Mouse (Mus musculus) layer of hippocampus, adult 11-12 months (tissue): ENCODE results near the gene Tpm1.
A peak's percentile ranks its signal among the peaks of the same experiment; 100 is the strongest.

Experiments
- DNase-seq: peaks from one replicate; pipeline ENCODE4 v3.0.0; 2022; ENCODE audit warnings: low spot score

Gene Tpm1

GRCm38 (mm10) chr9:67026890-67027289 is 22.3 kb downstream of the Tpm1 start:
- no peak for DNase-seq

DNA sequence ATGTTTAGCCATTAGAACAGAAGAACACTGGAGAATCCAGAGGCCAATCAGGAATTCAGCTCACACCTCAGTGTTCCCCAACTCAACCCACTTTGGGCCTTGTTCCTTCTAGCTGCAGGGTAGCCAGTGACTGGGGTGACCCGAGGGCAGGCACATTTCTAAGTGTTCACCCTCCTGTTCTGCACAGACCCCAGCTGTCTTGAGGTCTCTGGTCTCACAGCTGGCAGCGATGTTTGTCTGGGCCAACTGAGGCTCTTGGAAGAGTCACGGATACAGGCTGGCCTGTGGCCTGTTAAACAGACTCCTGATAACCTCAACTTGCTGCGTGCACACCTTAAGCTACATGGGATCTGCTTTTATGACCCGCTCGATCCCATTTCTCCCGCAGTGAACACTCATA is 23.1 kb downstream of the Tpm1 start:
- no peak for DNase-seq

GRCm38 (mm10) chr9:67024889-67025692 is 24.1 kb downstream of the Tpm1 start:
- no peak for DNase-seq

DNA sequence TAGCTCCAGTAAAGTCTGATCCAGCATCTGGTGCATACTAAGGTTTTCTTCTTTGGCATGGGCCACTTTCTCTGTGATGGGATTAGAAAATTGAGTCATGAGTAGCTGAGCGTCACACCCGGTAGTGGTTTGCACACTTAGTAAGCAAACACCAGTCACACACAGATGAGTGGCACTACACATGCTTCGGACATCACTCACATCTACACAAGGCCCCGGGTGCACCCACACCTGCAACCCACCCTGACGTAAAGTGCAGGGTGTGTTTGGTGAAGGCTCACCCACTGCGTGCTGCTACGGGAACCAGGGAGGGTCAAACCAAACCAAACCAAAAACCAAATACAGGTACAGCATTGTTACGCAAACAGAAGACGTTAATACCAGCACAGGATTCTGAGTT is 25.8 kb downstream of the Tpm1 start:
- no peak for DNase-seq

DNA sequence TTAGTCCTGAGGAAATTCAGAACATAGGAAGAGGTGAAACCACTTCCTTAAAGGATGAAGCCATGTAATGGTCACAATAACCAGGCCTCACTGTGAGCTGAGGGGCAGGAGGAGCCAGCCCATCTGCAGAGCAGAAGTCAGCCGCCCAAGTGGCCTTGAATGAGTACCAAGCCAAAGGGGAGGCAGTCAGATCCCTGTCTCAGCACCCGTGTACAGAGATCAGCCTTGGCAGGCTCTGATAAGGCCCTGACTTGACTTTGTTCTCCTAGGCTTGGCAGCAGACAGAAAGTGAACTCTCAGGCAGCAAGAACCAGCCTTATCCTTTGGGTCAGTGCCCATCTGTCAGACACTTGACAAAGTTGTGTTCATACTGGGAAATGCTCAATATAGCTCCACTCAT is 29.1 kb downstream of the Tpm1 start:
- DNase-seq, result no peak

- DNase-seq, result no peak
Observed at GRCm38 (mm10) chr9:67013501-67013900, 35.7 kb downstream of the Tpm1 start.

GRCm38 (mm10) chr9:67012470-67012869 is 36.7 kb downstream of the Tpm1 start:
- no peak for DNase-seq

DNA sequence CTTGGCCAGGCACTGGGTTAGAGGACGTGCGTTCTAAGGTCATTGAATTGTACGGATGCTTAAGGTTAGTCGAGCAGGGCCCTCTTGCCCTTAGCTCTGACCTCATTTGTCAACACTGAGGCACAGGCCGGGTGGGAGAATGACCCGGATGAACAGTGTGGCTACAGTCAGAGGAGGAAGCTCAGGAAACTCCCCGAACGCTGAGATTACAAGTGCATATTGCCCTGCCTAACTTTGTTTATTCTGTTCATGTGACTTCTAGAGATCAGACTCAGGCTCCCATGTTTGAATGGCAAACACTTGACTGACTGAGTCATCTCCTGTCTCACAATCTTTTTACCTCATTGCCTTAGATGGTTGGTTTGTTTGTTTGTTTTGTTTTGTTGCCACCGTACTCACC is 37.7 kb downstream of the Tpm1 start:
- no peak for DNase-seq

DNA sequence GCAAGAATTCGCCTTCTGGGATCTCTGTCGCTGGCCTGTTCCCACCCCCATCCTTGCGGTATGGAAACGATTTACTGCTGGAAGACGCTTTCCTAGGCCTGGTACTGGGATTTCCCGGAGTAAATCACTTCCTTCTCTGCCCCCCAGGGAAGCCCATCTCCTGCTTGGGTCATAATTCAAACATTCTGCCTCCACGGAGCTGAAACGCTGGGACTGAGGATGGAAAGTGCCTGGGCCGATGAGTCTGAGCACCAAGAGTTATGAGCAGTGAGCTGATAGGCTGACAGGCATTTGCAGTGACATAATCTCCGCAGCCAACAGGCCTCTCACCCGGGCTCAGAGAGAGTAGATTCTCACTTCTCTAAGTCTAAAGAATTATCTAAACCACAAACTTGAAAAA is 40.4 kb downstream of the Tpm1 start:
- DNase-seq, result no peak

DNA sequence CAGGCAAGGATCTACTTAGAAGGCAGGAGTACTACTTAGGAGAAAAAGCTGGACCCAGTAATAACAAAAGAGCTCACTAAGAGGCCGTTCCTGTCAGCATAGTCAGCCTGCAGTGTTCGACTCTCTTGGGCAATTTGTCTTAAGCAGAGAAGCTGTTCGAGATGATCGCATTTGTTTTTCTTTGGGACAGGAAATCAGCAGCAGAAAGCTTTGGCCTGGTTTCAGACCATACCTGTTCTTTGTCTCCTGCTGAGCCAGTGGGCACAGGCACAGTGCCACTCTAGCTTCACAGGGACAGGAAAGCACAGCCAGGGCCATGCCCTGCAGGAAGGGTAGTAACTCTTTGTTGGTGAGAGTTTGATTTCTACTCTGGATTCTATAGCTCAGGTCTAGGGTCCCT is 42.8 kb downstream of the Tpm1 start:
- no peak for DNase-seq

GRCm38 (mm10) chr9:67005161-67005742 is 44.0 kb downstream of the Tpm1 start:
- DNase-seq, result no peak

GRCm38 (mm10) chr9:67003656-67004055 is 45.5 kb downstream of the Tpm1 start:
- no peak for DNase-seq

- no peak for DNase-seq
Observed at GRCm38 (mm10) chr9:67003156-67003555, 46.0 kb downstream of the Tpm1 start.

- no peak for DNase-seq
Observed at GRCm38 (mm10) chr9:67001506-67001905, 47.7 kb downstream of the Tpm1 start.

DNA sequence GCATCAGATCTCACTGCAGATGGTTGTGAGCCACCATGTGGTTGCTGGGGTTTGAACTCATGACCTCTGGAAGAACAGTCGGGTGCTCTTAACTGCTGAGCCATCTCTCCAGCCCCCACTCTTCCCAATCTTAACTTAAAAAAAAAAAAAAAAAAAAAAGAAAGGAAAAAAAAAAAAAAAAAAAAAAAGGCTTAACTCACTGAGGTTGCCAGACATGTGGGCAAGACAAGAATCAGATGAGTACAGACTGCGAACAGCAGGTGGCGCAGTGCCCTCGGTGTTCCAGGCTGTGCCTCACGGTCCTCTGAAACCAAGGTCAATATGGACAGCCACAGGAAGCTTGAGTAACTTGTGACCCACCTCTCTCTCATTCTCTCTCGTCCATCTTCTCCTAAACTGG is 48.2 kb downstream of the Tpm1 start:
- DNase-seq, result peak; percentile 70

DNA sequence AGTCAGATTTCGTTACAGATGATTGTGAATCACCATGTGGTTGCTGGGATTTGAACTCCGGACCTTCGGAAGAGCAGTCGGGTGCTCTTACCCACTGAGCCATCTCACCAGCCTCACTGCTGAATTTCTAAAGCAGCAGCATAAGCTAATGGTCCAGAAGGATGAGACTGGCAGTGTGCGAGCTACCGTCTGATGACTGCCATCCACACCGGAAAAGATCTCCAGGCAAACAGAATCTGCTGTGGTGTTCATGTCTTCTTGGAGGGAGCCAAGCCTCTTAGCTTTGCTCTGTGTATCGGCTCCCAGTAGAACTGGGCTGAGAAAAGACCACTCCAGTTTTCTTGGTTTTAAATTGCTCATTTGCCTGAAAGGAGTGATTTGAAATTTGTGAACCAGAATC is 49.5 kb downstream of the Tpm1 start:
- DNase-seq, result no peak

- no peak for DNase-seq
Observed at GRCm38 (mm10) chr9:66991750-66992410, 57.3 kb downstream of the Tpm1 start.

- no peak for DNase-seq
Observed at GRCm38 (mm10) chr9:66991021-66991749, 58.0 kb downstream of the Tpm1 start.

GRCm38 (mm10) chr9:66990046-66990445 is 59.2 kb downstream of the Tpm1 start:
- no peak for DNase-seq

DNA sequence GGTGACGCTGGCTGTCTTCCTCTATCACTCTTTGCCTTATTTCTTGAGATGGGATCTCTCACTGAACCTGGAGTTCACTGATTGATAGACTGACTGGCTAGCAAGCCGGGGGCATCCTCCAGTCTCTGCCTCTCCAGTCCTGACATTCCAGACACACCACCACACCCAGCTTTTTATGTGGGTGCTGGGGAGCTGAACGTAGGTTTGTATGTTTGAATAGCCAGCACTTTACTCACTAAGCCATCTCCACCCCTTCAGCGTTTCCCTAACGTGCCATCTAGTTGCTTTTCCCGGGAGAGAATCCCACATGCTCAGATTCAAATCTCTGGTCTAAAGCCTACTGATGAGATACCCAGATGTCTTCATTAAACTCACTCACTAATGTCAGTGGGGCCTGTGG is 59.6 kb downstream of the Tpm1 start:
- DNase-seq, result no peak

GRCm38 (mm10) chr9:66988888-66989414 is 60.3 kb downstream of the Tpm1 start:
- DNase-seq, result no peak

GRCm38 (mm10) chr9:66988198-66988887 is 60.9 kb downstream of the Tpm1 start:
- DNase-seq, result no peak
